Mouse (Mus musculus): ENCODE results near the gene Dip2b. TPM values are rescaled to one million over a fixed set of nuclear protein-coding genes. Genes with fewer than 3 reads are reported as not detected.

The Dip2b gene
- polyA plus RNA-seq, 1 experiment from 2014 or later, result 26.6 TPM

DNA sequence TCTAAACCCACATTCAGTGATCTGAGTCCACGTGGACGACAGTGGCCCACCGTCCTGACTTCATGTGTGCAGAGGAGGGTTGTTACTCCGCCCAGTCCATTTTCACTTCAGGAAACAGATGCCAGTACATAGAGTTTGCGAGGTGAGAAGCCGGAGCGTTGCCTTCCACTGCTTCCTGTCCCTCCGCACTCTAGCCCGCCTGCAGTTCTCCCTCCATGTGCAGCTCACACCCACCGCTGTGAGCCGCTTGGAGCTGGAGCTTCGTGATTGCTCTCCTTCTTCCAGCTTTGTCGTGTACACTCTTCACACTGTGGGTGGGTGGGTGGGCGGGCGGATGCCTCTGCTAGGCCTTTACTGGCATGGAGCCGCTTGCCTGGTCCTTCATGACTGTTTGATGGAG lies 53.8 kb downstream of the Dip2b start:
- no peaks in the 10 kb centered on the region for H3K27me3 ChIP-seq
- WGBS, result 66% methylated on average over 16 of the region's 16 CpGs
- no peak overlapping the region for H3K4me3 ChIP-seq
- peaks cover 27% of the 10 kb centered on the region for H3K4me1 ChIP-seq
- no peaks in the 10 kb centered on the region for H3K36me3 ChIP-seq
- H3K4me2 ChIP-seq (replicated peaks), result no peak overlapping the region
- no peak overlapping the region for H3K9ac ChIP-seq (replicated peaks)
- H3K27ac ChIP-seq (replicated peaks), result peak overlapping the region; percentile 16; the same call in 1 of the 2 replicates
- H3K9me3 ChIP-seq, result no peaks in the 10 kb centered on the region
- no peak for ATAC-seq (ENCODE audit: low FRiP score, low read depth)

GRCm38 (mm10) chr15:100096587-100097428 lies 58.3 kb downstream of the Dip2b start:
- no peak overlapping the region for H3K27ac ChIP-seq (replicated peaks)
- H3K9me3 ChIP-seq, result no peaks in the 10 kb centered on the region
- H3K9ac ChIP-seq (replicated peaks), result no peak overlapping the region
- no peak overlapping the region for H3K4me3 ChIP-seq
- no peak for ATAC-seq (ENCODE audit: low FRiP score, low read depth)
- no peaks in the 10 kb centered on the region for H3K36me3 ChIP-seq
- H3K4me1 ChIP-seq, result peaks cover 34% of the 10 kb centered on the region
- WGBS, result 93% methylated on average over 7 of the region's 7 CpGs
- H3K27me3 ChIP-seq, result no peaks in the 10 kb centered on the region
- H3K4me2 ChIP-seq (replicated peaks), result no peak overlapping the region

DNA sequence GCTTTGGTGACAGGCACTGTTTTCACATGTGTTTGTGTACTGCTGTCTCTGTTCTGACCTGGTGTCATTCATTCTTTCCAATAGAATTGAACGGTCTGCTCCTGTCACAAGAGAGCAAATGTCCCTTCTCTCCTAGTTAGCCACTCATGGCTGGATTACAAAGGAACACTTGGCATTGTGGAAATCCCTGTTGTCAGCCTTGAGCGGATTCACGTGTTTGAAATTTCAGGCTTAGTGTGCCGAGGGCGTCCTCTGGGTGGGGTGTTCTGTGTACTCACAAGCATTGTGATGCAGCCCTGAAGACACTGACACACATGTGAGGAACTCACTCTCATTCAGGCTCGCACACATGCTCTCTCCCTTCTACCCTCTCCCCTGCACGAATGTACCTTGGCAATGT lies 61.9 kb downstream of the Dip2b start:
- 55% methylated on average over 7 of the region's 7 CpGs for WGBS
- no peak for ATAC-seq (ENCODE audit: low FRiP score, low read depth)
- Histone ChIP-seq H3K9ac (replicated peaks) (no peak overlapping the region), H3K4me3 (no peak overlapping the region), H3K4me2 (replicated peaks) (no peak overlapping the region), H3K27me3 (no peaks in the 10 kb centered on the region), H3K36me3 (no peaks in the 10 kb centered on the region), H3K27ac (replicated peaks) (no peak overlapping the region), H3K4me1 (peaks cover 26% of the 10 kb centered on the region), H3K9me3 (no peaks in the 10 kb centered on the region)

GRCm38 (mm10) chr15:100101206-100101605 lies 62.7 kb downstream of the Dip2b start:
- no peak overlapping the region for H3K4me2 ChIP-seq (replicated peaks)
- ATAC-seq (ENCODE audit: low FRiP score, low read depth), result no peak
- H3K27me3 ChIP-seq, result no peaks in the 10 kb centered on the region
- H3K27ac ChIP-seq (replicated peaks), result no peak overlapping the region
- H3K4me1 ChIP-seq, result peaks cover 26% of the 10 kb centered on the region
- no peaks in the 10 kb centered on the region for H3K9me3 ChIP-seq
- H3K36me3 ChIP-seq, result no peaks in the 10 kb centered on the region
- no peak overlapping the region for H3K4me3 ChIP-seq
- no peak overlapping the region for H3K9ac ChIP-seq (replicated peaks)

DNA sequence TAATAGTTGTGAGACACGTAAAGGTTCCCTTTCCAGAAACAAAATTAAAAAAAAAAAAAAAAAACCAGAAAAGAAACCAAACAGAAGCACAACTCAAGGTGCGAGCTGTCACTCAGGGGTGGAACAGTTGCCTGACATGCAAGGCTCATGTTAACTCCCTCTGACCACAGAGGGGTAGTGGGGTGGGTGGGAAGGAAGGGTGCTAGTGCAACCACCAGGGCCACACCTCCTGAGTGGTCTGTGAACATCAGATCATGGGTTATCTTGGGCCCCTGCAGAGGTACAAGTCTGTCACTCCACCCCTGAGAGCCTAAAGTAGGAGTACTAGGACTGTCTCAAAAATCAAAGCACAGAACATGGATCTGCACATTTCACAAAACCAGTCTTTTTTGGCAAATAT lies 65.7 kb downstream of the Dip2b start:
- H3K9me3 ChIP-seq, result no peaks in the 10 kb centered on the region
- no peak overlapping the region for H3K27ac ChIP-seq (replicated peaks)
- H3K4me1 ChIP-seq, result peaks cover 31% of the 10 kb centered on the region
- 85% methylated on average over 2 of the region's 2 CpGs for WGBS
- no peaks in the 10 kb centered on the region for H3K27me3 ChIP-seq
- H3K4me2 ChIP-seq (replicated peaks), result no peak overlapping the region
- no peaks in the 10 kb centered on the region for H3K36me3 ChIP-seq
- H3K9ac ChIP-seq (replicated peaks), result no peak overlapping the region
- no peak overlapping the region for H3K4me3 ChIP-seq
- no peak for ATAC-seq (ENCODE audit: low FRiP score, low read depth)

GRCm38 (mm10) chr15:100108071-100108782 lies 69.8 kb downstream of the Dip2b start:
- 93% methylated on average over 18 of the region's 18 CpGs for WGBS

GRCm38 (mm10) chr15:100109916-100110315 lies 71.5 kb downstream of the Dip2b start:
- H3K9me3 ChIP-seq, result no peaks in the 10 kb centered on the region
- no peak for ATAC-seq (ENCODE audit: low FRiP score, low read depth)
- peaks cover 33% of the 10 kb centered on the region for H3K4me1 ChIP-seq
- H3K27me3 ChIP-seq, result peaks cover 8% of the 10 kb centered on the region
- no peak overlapping the region for H3K4me2 ChIP-seq (replicated peaks)
- no peak overlapping the region for H3K9ac ChIP-seq (replicated peaks)
- no peak overlapping the region for H3K4me3 ChIP-seq
- H3K36me3 ChIP-seq, result no peaks in the 10 kb centered on the region
- 84% methylated on average over 3 of the region's 3 CpGs for WGBS
- no peak overlapping the region for H3K27ac ChIP-seq (replicated peaks)

More at GRCm38 (mm10) chr15:100108071-100108782, 69.8 kb downstream of the Dip2b start:
- Histone ChIP-seq H3K36me3 (no peaks in the 10 kb centered on the region), H3K27me3 (no peaks in the 10 kb centered on the region), H3K27ac (replicated peaks) (no peak overlapping the region), H3K4me2 (replicated peaks) (no peak overlapping the region), H3K4me1 (peaks cover 21% of the 10 kb centered on the region), H3K4me3 (no peak overlapping the region), H3K9ac (replicated peaks) (no peak overlapping the region), H3K9me3 (no peaks in the 10 kb centered on the region)
- ATAC-seq (ENCODE audit: low FRiP score, low read depth), result no peak

GRCm38 (mm10) chr15:100111891-100112290 lies 73.4 kb downstream of the Dip2b start:
- 77% methylated on average over 9 of the region's 9 CpGs for WGBS
- Histone ChIP-seq H3K36me3 (peaks cover 4% of the 10 kb centered on the region; the same call in 1 of the 2 replicates), H3K9me3 (no peaks in the 10 kb centered on the region), H3K4me2 (replicated peaks) (no peak overlapping the region), H3K4me1 (peaks cover 33% of the 10 kb centered on the region), H3K4me3 (no peak overlapping the region), H3K27me3 (peaks cover 8% of the 10 kb centered on the region), H3K9ac (replicated peaks) (no peak overlapping the region), H3K27ac (replicated peaks) (no peak overlapping the region)
- ATAC-seq (ENCODE audit: low FRiP score, low read depth), result no peak

- Histone ChIP-seq H3K9ac (replicated peaks) (no peak overlapping the region), H3K4me1 (peaks cover 33% of the 10 kb centered on the region), H3K27ac (replicated peaks) (no peak overlapping the region), H3K9me3 (no peaks in the 10 kb centered on the region), H3K4me3 (no peak overlapping the region), H3K27me3 (peaks cover 8% of the 10 kb centered on the region), H3K36me3 (peaks cover 4% of the 10 kb centered on the region; the same call in 1 of the 2 replicates), H3K4me2 (replicated peaks) (no peak overlapping the region)
- no peak for ATAC-seq (ENCODE audit: low FRiP score, low read depth)
- 88% methylated on average over 9 of the region's 9 CpGs for WGBS
Measured at GRCm38 (mm10) chr15:100112309-100112966, 74.0 kb downstream of the Dip2b start.

GRCm38 (mm10) chr15:100113343-100114275 lies 75.1 kb downstream of the Dip2b start:
- H3K9me3 ChIP-seq, result no peaks in the 10 kb centered on the region
- no peak overlapping the region; the same call in 1 of the 2 replicates for H3K27ac ChIP-seq (replicated peaks)
- H3K4me2 ChIP-seq (replicated peaks), result no peak overlapping the region
- ATAC-seq (ENCODE audit: low FRiP score, low read depth), result no peak
- WGBS, result 50% methylated on average over 10 of the region's 10 CpGs
- peaks cover 8% of the 10 kb centered on the region for H3K27me3 ChIP-seq
- peaks cover 27% of the 10 kb centered on the region for H3K4me1 ChIP-seq
- H3K4me3 ChIP-seq, result no peak overlapping the region
- H3K9ac ChIP-seq (replicated peaks), result no peak overlapping the region
- peaks cover 14% of the 10 kb centered on the region for H3K36me3 ChIP-seq

GRCm38 (mm10) chr15:100115416-100115815 lies 77.0 kb downstream of the Dip2b start:
- no peak for ATAC-seq (ENCODE audit: low FRiP score, low read depth)
- H3K9me3 ChIP-seq, result no peaks in the 10 kb centered on the region
- H3K36me3 ChIP-seq, result peaks cover 19% of the 10 kb centered on the region
- H3K27me3 ChIP-seq, result peaks cover 8% of the 10 kb centered on the region
- no peak overlapping the region for H3K27ac ChIP-seq (replicated peaks)
- H3K9ac ChIP-seq (replicated peaks), result no peak overlapping the region
- no peak overlapping the region for H3K4me3 ChIP-seq
- peaks cover 27% of the 10 kb centered on the region for H3K4me1 ChIP-seq
- no peak overlapping the region for H3K4me2 ChIP-seq (replicated peaks)
- 94% methylated on average over 3 of the region's 3 CpGs for WGBS
